Mouse (Mus musculus): Measurements from ENCODE around the gene Tmem40.

Tmem40 gene

DNA sequence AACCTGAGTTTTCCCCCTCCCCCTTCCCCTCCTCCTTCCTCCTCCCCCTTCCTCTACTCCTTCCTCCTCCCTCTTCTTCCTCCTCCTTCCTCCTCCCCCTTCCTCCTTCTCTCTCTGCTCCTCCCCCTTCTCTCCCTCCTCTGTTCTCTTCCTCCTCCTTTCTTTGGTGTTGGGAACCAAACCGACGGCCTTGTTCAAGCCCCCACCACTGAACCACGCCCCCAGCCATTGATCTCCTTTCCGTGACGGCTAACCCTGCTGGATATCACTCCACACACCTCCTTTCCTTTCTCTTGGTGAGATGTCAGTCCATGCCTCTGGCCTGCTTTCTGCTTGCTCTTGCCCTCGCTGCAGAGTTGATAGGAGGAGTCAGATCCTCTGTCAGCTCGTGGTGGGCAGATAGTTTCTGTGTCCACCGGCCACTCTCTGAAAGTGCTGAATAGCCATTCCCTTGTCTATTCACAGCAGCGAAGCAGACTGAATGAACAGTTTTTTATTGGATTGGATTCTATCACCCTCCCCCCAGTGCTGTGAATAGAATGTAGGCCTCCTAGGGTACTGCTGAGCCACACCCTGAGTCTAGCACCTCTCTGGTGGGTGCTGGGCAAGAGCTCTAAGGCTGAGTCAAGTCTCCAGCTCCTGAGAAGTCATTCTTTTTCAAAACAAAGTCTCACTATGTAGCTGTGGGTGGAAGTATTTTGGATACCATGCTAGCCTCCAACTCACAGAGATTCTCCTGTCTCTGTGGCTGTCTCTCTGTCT, at the start of gene Tmem40:
Gene Tmem40 (minus strand): TSS at position 416 of the 762 bp plus-strand sequence.
- DNase-seq: no peak

DNA sequence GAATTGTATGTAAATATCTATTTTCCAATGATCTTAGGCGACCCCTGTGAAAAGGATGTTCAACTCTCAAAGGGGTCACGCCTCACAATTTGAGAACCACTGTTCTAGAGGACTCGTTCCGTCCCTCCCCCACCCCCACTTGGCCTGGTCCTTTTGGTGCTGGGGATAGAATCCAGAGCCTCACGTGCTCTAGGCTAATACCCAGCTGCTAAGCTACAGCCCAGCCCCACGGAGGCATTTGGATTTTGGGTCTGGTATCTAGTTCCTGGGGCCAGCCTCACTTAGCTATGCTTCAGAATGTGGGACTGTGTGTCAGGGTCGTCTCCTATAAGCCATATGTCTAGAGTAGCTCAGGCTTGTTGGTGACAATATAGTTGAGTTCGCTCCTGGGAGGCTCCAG, 49.4 kb upstream of the Tmem40 start:
- DNase-seq: no peak

DNA sequence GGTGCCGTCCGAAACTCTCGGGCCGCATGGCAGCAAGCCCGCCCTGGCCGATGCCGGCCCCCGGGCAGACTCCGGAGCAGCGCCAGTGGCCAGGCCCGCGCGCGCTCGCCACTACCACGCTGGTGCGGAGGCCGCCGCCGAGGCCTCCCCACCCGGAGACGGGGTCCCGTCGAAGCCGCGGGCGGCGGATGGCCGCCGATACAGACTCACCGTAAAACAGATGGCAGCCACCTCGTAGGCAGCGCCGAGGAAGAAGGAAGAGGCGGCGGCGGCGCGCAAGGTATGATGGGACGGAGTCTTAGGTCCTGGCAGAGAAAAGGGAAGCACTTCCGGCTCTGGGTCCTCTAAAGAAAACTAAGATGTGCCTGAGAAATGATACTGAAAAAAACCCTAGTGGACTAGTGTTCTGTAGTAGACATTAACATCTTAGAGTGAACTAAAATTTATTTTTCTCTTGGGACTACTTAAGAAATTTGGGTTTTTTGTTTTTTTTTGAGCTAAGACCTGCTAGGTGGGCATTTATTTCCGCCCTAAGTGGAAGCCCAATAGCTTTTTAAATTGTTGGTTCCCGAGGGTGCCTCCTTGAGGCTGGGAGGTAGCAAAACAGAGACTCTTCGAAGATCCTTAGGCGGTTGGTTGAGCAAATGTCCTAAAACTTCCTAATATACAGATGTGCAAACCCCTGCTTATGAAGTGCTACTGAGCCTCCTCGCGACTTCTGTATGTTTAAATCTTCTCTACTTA, 46.5 kb upstream of the Tmem40 start, which contains the start of gene Rpl32:
Gene Rpl32 (minus strand): TSS at position 260 of the 744 bp plus-strand sequence.
- peak; percentile 84 for DNase-seq

GRCm38 (mm10) chr6:115808196-115808487, 45.9 kb upstream of the Tmem40 start:
- DNase-seq: no peak

DNA sequence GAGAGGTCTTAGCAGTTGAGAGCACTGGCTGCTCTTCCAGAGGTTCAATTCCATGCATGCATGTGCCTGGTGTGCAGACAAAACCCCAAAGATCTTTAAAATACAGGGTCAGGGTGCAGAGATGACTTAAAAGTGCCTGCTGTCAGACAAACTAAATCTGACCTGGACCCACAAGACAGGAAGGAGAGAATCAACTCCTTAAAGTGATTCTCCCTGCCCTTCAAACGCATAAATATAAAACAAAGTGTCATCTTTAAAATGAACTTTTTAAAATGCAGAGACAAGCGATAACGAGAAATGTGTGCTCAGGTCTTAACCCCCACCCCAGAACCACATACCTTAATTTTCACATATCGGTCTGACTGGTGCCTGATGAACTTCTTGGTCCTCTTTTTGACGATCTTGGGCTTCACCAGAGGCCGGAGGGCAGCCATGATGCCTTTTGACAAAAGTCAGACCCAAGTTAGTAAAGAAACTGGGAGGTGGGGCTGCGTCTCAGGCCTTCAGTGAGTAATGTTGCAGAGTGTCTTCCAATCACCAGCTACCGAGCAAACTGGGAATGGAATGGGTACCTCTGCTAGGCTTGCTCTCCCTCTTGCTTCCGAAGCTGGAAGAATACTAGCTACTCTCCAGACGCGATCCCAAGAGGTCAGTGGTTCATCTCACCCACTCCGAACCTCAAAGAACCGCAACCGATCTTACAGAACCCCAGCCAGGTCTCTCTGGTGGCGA, 45.4 kb upstream of the Tmem40 start:
- no peak for DNase-seq

- DNase-seq: no peak
Measured at GRCm38 (mm10) chr6:115804432-115805192, 42.4 kb upstream of the Tmem40 start.

- peak; percentile 66 for DNase-seq
Measured at GRCm38 (mm10) chr6:115803541-115804382, 41.6 kb upstream of the Tmem40 start.

- DNase-seq: no peak
Measured at GRCm38 (mm10) chr6:115801811-115802210, 39.6 kb upstream of the Tmem40 start.

DNA sequence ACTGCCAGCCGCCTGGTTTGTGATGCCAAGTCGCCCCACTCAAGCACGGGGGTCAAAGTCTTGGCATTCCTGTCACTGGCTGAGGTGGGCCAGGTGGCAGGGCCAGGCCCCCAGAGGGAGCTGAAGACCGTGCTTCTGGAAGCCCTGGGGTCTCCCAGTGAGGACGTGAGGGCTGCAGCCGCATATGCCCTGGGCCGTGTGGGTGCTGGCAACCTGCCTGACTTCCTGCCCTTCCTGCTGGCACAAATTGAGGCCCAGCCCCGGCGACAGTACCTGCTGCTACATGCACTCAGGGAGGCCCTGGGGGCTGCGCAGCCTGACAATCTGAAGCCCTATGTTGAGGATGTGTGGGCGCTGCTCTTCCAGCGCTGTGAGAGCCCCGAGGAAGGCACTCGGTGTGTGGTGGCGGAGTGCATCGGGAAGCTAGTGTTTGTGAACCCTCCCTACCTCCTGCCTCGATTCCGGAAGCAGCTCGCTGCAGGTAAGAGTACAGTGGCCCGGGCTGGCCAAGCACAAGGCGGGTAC, 30.5 kb upstream of the Tmem40 start:
- DNase-seq: no peak

DNA sequence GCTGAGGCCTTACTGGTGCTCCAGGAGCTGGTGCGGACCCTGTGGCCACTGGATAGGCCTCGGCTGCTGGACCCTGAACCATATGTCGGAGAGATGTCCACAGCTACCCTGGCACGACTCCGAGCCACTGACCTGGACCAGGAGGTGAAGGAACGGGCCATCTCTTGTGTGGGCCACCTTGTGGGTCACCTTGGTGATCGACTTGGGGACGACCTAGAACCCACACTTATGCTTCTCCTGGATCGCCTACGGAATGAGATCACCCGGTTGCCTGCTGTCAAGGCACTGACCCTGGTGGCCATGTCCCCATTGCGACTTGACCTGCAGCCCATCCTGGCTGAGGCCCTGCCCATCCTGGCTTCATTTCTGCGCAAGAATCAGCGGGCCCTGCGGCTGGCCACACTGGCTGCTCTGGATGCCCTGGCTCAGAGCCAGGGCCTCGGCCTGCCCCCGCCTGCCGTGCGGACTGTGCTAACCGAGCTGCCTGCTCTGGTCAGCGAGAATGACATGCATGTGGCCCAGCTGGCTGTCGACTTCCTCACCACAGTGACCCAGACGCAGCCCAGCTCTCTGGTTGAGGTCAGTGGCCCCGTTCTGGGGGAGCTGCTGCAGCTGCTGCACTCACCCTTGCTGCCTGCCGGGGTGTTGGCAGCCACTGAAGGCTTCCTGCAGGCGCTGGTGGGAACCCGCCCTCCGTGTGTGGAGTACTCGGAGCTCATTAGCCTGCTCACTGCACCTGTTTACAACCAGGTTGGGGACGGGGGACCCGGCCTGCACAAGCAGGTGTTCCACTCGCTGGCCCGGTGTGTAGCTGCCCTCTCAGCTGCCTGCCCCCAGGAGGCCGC, 29.9 kb upstream of the Tmem40 start:
- peak; percentile 82 for DNase-seq

- DNase-seq: peak; percentile 49
Measured at GRCm38 (mm10) chr6:115791016-115791415, 28.8 kb upstream of the Tmem40 start.

DNA sequence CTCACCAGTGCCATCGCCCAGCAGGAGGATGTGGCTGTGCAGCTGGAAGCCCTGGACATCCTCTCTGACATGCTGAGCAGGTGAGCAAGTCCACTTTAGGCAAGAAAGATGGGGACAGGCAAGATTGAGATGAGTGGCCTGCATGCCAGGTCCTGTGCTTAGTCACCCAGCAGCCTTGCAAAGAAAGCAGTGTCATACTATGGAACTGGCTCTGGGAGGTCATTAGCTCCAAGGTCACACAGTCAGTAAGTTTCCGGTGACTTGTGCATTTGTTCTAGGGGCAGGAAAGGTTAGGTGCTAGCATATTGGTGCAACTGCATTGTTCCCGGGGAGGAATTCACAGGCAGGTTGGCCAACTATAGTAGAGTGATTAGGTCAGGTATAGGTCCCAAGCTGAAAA, 20.6 kb upstream of the Tmem40 start:
- no peak for DNase-seq

GRCm38 (mm10) chr6:115776363-115776762, 14.2 kb upstream of the Tmem40 start:
- peak; percentile 40 for DNase-seq

- peak; percentile 83 for DNase-seq
Measured at GRCm38 (mm10) chr6:115775838-115776237, 13.6 kb upstream of the Tmem40 start.

- peak; percentile 56 for DNase-seq
Measured at GRCm38 (mm10) chr6:115774501-115774921, 12.3 kb upstream of the Tmem40 start, which contains the start of gene Cand2. Gene Cand2, plus strand, starts transcription at chr6:115774538.

GRCm38 (mm10) chr6:115773966-115774413, 11.8 kb upstream of the Tmem40 start:
- DNase-seq: peak; percentile 38

GRCm38 (mm10) chr6:115772604-115773003, 10.4 kb upstream of the Tmem40 start:
- DNase-seq: no peak

GRCm38 (mm10) chr6:115772201-115772600, 10.0 kb upstream of the Tmem40 start:
- no peak for DNase-seq

- no peak for DNase-seq
Measured at GRCm38 (mm10) chr6:115770852-115771251, 8.6 kb upstream of the Tmem40 start.

DNA sequence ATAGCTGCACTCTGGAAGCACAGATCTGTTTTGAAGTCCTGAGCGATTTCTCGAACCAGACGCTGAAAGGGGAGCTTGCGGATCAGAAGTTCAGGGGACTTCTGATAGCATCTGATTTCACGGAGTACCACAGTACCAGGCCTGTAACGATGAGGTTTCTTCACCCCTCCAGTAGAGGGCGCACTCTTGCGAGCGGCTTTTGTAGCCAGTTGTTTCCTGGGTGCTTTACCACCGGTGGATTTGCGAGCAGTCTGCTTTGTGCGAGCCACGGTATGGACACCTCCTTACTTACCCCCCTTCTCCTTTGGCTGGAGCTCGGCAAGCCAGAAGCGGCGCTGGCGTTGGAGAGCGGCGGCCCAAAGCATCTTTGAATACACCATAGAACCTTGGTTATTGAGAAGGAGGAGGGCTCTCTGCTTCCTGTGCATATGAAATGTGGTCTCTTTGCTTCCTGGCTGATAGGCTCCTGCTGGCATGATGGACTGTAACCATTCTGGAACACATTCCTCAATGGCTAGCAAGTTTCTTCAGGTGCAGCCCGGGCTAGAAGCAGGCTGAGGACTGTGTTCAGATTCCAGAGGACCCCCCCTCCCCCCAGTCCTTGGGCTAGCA, 8.0 kb upstream of the Tmem40 start:
- no peak for DNase-seq

All from cerebellum, adult 11-12 months (tissue).